Mouse (Mus musculus) spleen, adult 2 months (tissue): ENCODE measurements around the gene Kcna7.

Experiments used
- CTCF ChIP-seq: fragments of 200-500 bp; IDR thresholded peaks from 2 replicates; pipeline ENCODE4 v1.5.1; 2011; ENCODE audit warnings: mild to moderate bottlenecking, inconsistent platforms; ENCODE audit not compliant: insufficient read depth, insufficient read length, insufficient replicate concordance; ENCODE audit errors: extremely low read depth
- POLR2A ChIP-seq: fragments of 200-500 bp; IDR thresholded peaks from 2 replicates; pipeline ENCODE4 v1.6.1; 2011; ENCODE audit warnings: low read depth, low read length, inconsistent platforms

DNA sequence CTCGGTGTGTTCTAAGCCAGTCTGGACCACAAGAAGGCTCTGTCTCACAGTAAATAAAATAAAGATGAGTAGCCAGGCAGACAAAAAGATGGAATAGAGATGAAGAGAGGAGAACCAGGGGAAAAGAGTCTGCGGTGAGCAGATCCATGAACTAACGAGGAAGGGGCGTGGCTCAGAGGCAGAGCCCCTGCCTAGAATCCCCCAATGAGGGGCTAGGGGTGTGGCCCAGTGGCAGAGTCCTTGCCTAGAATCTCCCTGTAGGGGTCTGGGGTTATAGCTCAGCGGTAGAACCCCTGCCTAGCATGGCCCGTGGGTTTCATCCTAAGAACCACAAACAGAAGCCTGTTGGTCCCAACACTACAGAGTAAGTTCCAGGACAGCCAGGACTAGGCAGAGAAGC, 31.6 kb downstream of the Kcna7 start:
- TF ChIP-seq CTCF (no peak), POLR2A (no peak)
